Mouse (Mus musculus): ENCODE data around the gene Smyd1. TPM values are rescaled to one million over a fixed set of nuclear protein-coding genes. Genes with fewer than 3 reads are reported as not detected.

Gene Smyd1
- total and polyA plus RNA-seq, 2 experiments from 2014 or later = 0.57 to 1.5 TPM

DNA sequence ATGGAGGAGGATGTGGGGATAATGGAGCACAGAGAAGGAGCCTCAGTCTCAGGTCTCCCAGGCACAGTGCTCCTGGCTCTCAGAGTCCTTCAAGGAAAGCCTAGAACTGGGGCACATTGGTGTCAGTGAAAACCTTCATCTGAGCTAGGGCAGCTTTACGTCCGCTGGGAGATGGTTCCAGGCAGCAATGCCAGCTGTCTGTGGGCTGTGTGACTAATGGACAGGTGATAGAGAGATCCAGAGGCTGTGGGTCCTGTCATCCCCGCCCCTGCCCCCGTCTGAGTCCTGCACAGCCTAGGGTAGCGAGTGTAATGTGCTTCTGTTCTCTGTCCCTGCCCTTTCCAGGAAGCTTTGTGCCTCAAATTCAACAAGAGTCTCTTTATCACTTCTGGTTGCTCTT lies 120.1 kb downstream of the Smyd1 start:
- WGBS = 64% methylated on average over 5 of the region's 5 CpGs
- Histone ChIP-seq H3K4me2 (ENCODE audit: low read depth) (no peak overlapping the region), H3K9ac (no peak overlapping the region), H3K9me3 (ENCODE audit: low read length) (no peaks in the 10 kb centered on the region), H3K4me3 (ENCODE audit: low read depth, low read length) (no peak overlapping the region), H3K36me3 (ENCODE audit: insufficient read depth) (no peaks in the 10 kb centered on the region), H3K4me1 (ENCODE audit: insufficient read depth) (no peaks in the 10 kb centered on the region), H3K27ac (ENCODE audit: low read depth, low read length) (no peak overlapping the region), H3K27me3 (ENCODE audit: insufficient read depth, low read length) (no peaks in the 10 kb centered on the region)
- no peak for TF ChIP-seq CTCF (IDR thresholded peaks at IDR 0.05; ENCODE audit: low read depth)
- ATAC-seq (no peak), DNase-seq (no peak)

DNA sequence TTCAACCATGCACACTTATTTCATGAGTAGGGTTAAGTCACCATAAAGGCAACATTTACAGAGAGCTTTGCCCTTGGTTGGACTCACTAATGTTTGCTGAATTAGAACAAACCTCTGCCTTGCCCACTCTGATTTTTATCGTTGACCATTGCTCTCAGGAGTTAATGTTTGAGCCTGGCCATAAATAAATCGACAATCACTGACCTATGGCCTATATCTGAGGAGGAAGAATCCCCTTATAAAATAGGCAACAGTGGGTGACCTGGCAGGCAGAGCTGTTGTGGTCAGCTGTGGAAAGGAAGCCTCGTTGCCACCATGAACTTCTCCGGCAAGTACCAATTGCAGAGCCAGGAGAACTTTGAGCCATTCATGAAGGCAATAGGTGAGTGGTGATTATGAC lies 122.4 kb downstream of the Smyd1 start, which contains the start of gene Fabp1:
Fabp1 (plus strand) TSS at position 216 of the 400 bp plus-strand sequence.
- TF ChIP-seq CTCF (IDR thresholded peaks at IDR 0.05; ENCODE audit: low read depth) = no peak
- no peaks in the 10 kb centered on the region for H3K4me1 ChIP-seq (ENCODE audit: insufficient read depth)
- H3K4me2 ChIP-seq (ENCODE audit: low read depth) = no peak within 1 kb of the TSS
- WGBS = 92% methylated on average over 4 of the region's 4 CpGs
- no peaks in the 10 kb centered on the region for H3K9me3 ChIP-seq (ENCODE audit: low read length)
- ATAC-seq (no peak), DNase-seq (no peak)
- no peaks in the 10 kb centered on the region for H3K36me3 ChIP-seq (ENCODE audit: insufficient read depth)
- no peak within 1 kb of the TSS for H3K27ac ChIP-seq (ENCODE audit: low read depth, low read length)
- no peak within 1 kb of the TSS for H3K9ac ChIP-seq
- H3K4me3 ChIP-seq (ENCODE audit: low read depth, low read length) = no peak within 1 kb of the TSS
- no peaks in the 10 kb centered on the region for H3K27me3 ChIP-seq (ENCODE audit: insufficient read depth, low read length)

DNA sequence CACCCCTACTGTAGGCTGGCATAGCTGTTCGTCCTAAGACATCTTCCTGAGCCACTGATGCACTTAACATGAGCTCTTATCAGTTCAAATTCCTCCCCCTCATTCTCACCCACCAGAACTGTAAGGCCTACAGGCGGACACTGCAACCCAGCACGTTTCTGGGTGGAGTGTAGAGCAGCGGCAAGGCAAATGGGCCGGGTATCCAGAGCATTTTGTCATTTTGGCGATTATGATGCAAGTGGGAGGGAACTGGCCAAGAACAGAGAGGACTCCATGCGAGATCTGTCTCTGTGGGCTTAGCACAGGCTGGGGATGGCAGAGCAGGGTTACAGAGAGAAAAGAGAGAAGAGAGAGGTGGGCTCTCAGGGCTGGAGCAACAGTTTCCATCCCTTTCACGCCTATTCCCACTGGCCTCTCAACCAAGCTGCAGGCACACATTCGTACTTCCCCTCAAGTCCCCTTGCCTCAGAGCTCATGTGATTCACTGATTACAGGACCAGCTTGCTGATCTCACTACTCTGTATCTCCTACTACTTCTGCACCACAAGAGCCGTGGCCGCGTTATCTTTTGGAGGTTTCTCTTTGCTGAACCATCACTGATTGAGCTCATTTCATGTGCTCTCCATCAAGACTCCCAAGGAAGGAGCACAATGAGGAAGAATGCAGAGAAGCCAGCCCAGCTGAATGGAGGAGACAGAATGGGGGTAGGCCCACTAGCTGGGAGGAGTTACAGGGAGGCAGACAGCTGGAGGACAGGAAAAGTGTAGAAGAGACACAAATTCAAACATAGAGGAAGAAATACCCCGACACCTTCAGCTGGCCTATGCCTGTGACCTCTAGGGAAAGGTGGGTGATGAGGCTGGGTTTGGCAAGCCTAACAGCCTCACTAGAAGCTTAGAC lies 124.1 kb downstream of the Smyd1 start:
- WGBS = 88% methylated on average over 13 of the region's 13 CpGs
- Histone ChIP-seq H3K4me3 (ENCODE audit: low read depth, low read length) (no peak overlapping the region), H3K4me2 (ENCODE audit: low read depth) (no peak overlapping the region), H3K36me3 (ENCODE audit: insufficient read depth) (no peaks in the 10 kb centered on the region), H3K27me3 (ENCODE audit: insufficient read depth, low read length) (no peaks in the 10 kb centered on the region), H3K9ac (no peak overlapping the region), H3K9me3 (ENCODE audit: low read length) (no peaks in the 10 kb centered on the region), H3K27ac (ENCODE audit: low read depth, low read length) (no peak overlapping the region), H3K4me1 (ENCODE audit: insufficient read depth) (no peaks in the 10 kb centered on the region)
- DNase-seq (no peak), ATAC-seq (no peak)
- no peak for TF ChIP-seq CTCF (IDR thresholded peaks at IDR 0.05; ENCODE audit: low read depth)

DNA sequence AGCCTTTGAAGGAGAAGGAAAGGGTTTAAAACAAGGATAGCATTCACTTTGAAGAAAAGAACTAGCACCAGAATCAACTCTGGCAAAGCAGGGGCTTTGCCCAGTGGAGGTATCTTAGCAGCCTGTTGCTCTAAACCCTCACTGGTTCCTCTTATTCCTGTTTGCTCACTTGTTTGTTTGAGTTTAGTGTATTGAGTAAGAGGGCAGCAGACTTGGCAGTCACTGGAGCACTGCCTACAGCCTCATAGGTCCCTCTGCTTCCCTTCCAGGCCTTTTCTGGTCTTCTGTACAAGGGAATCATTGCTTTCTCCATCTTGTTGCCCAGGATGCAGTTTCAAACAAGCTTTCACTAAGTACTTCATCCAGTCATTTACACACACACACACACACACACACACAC lies 125.9 kb downstream of the Smyd1 start:
- Histone ChIP-seq H3K4me3 (ENCODE audit: low read depth, low read length) (no peak overlapping the region), H3K4me2 (ENCODE audit: low read depth) (no peak overlapping the region), H3K27me3 (ENCODE audit: insufficient read depth, low read length) (no peaks in the 10 kb centered on the region), H3K9ac (no peak overlapping the region), H3K4me1 (ENCODE audit: insufficient read depth) (no peaks in the 10 kb centered on the region), H3K36me3 (ENCODE audit: insufficient read depth) (no peaks in the 10 kb centered on the region), H3K27ac (ENCODE audit: low read depth, low read length) (no peak overlapping the region), H3K9me3 (ENCODE audit: low read length) (no peaks in the 10 kb centered on the region)
- TF ChIP-seq CTCF (IDR thresholded peaks at IDR 0.05; ENCODE audit: low read depth) = no peak
- ATAC-seq (no peak), DNase-seq (no peak)

DNA sequence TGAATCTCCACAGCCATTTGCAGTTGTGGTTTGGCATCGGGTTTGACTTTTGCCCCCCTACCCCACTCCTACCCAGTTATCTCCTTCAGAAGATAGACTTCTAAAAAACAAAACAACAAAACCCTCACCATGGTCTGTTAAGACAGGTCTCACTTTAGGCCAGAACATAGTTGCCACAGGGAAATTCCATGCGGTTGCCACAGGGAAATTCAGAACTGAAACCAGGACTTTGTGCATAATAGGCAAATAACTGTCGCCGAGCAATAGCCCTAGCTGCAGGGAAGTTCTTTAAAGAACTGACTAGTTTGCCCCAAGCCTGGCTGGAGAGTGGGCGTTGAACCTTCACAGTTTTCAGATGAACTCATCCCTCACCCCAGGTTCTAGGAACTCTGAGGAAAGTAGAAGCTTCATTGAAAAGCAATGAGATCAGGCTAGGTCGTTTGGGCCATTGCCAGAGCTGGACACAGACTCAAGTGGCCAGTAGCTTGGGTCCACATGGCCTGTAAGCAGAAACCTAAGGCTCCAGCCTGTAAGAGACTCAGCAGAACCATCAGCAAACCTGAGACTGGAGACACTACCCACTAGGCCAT lies 128.8 kb downstream of the Smyd1 start:
- TF ChIP-seq CTCF (IDR thresholded peaks at IDR 0.05; ENCODE audit: low read depth) = no peak
- ATAC-seq = no peak
- WGBS = 83% methylated on average over 6 of the region's 6 CpGs

DNA sequence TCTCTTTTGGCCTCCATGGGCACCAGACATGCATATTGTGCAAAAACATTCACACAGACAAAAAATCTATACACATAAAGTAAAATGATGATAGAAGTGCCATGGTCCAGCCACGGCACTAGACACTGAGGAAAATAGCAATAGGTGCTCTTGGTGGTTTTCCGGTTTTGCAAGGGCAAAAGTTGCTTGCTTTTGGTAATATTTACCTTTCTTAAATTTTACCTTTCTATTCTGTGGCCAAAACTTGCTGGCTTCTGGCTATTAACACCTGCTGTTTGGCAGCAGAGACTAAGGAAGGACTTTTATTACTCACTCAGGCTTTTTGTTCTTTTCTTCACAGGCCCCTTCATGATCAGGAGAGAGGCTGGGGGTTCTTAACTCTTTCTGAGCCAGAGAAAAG lies 131.5 kb downstream of the Smyd1 start:
- H3K36me3 ChIP-seq (ENCODE audit: insufficient read depth) = no peaks in the 10 kb centered on the region
- no peak overlapping the region for H3K9ac ChIP-seq
- H3K4me3 ChIP-seq (ENCODE audit: low read depth, low read length) = no peak overlapping the region
- H3K27me3 ChIP-seq (ENCODE audit: insufficient read depth, low read length) = no peaks in the 10 kb centered on the region
- DNase-seq (no peak), ATAC-seq (no peak)
- H3K4me1 ChIP-seq (ENCODE audit: insufficient read depth) = no peaks in the 10 kb centered on the region
- no peak overlapping the region for H3K4me2 ChIP-seq (ENCODE audit: low read depth)
- WGBS = 86% methylated on average over 2 of the region's 2 CpGs
- H3K27ac ChIP-seq (ENCODE audit: low read depth, low read length) = no peak overlapping the region
- no peaks in the 10 kb centered on the region for H3K9me3 ChIP-seq (ENCODE audit: low read length)
- no peak for TF ChIP-seq CTCF (IDR thresholded peaks at IDR 0.05; ENCODE audit: low read depth)

More for the DNA sequence above, 128.8 kb downstream of the Smyd1 start:
- no peaks in the 10 kb centered on the region for H3K36me3 ChIP-seq (ENCODE audit: insufficient read depth)
- DNase-seq = no peak
- H3K27ac ChIP-seq (ENCODE audit: low read depth, low read length) = no peak overlapping the region
- H3K4me2 ChIP-seq (ENCODE audit: low read depth) = no peak overlapping the region
- H3K27me3 ChIP-seq (ENCODE audit: insufficient read depth, low read length) = no peaks in the 10 kb centered on the region
- H3K9me3 ChIP-seq (ENCODE audit: low read length) = no peaks in the 10 kb centered on the region
- no peaks in the 10 kb centered on the region for H3K4me1 ChIP-seq (ENCODE audit: insufficient read depth)
- H3K9ac ChIP-seq = no peak overlapping the region
- no peak overlapping the region for H3K4me3 ChIP-seq (ENCODE audit: low read depth, low read length)

DNA sequence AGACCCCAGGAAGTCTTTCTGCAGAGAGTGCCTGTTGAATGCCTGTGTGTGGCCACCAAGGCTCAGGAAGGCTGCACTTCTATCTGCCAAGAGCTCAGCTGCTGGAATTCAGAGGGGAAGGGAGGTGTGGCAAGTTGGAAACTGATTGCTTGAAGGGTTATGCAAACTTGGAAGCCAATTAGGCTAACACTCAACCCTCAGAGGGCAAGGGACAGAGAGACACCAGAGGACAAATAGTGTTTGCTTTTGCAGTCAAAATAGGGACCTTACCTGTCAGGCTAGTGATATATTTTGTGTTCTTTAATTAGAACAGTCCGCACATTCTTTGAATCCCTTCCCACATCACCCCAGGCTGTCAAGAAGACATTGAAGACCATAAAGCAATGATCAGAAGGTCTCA lies 132.5 kb downstream of the Smyd1 start:
- H3K9ac ChIP-seq = no peak overlapping the region
- H3K9me3 ChIP-seq (ENCODE audit: low read length) = no peaks in the 10 kb centered on the region
- 66% methylated on average over 1 of the region's 1 CpGs for WGBS
- no peak for TF ChIP-seq CTCF (IDR thresholded peaks at IDR 0.05; ENCODE audit: low read depth)
- no peak overlapping the region for H3K27ac ChIP-seq (ENCODE audit: low read depth, low read length)
- no peaks in the 10 kb centered on the region for H3K27me3 ChIP-seq (ENCODE audit: insufficient read depth, low read length)
- ATAC-seq (no peak), DNase-seq (no peak)
- no peaks in the 10 kb centered on the region for H3K36me3 ChIP-seq (ENCODE audit: insufficient read depth)
- H3K4me2 ChIP-seq (ENCODE audit: low read depth) = no peak overlapping the region
- H3K4me3 ChIP-seq (ENCODE audit: low read depth, low read length) = no peak overlapping the region
- H3K4me1 ChIP-seq (ENCODE audit: insufficient read depth) = no peaks in the 10 kb centered on the region

All from forebrain, postnatal 0 days (tissue).